Mouse (Mus musculus) midbrain, postnatal 0 days (tissue): ENCODE measurements around the gene Dok1. TPM values are rescaled to one million over a fixed set of nuclear protein-coding genes. Genes with fewer than 3 reads are reported as not detected.

ENCODE experiments used
- ATAC-seq: fragments of 200-750 bp; cut with Nextera tagmentation; 2 replicates; pipeline ENCODE4 v1.8.0; 2017; ENCODE audit warnings: moderate number of reproducible peaks, mild to moderate bottlenecking, moderate TSS enrichment, moderate library complexity; ENCODE audit not compliant: low FRiP score
- DNase-seq: peaks from one replicate; pipeline ENCODE4 v3.0.0-alpha.2; 2015; ENCODE audit warnings: low spot score
- H3K27ac ChIP-seq: fragments of 300-500 bp; sonication (generic); 2 replicates; pipeline ENCODE4 v1.5.1; 2014; ENCODE audit warnings: low read depth, mild to moderate bottlenecking, low read length, mixed read lengths
- H3K27me3 ChIP-seq: fragments of 300-500 bp; sonication (generic); 2 replicates; pipeline ENCODE4 v1.6.1; 2014; ENCODE audit warnings: low read length, control low read depth, mixed read lengths; ENCODE audit not compliant: insufficient read depth
- H3K36me3 ChIP-seq: fragments of 300-500 bp; sonication (generic); 2 replicates; pipeline ENCODE4 v1.6.1; 2014; ENCODE audit warnings: low read length, control low read depth, mixed read lengths; ENCODE audit not compliant: insufficient read depth
- H3K4me1 ChIP-seq: fragments of 300-500 bp; sonication (generic); 2 replicates; pipeline ENCODE4 v1.6.1; 2014; ENCODE audit warnings: mild to moderate bottlenecking, control low read depth, antibody characterized with exemption, low read length, mixed read lengths; ENCODE audit not compliant: insufficient read depth
- H3K4me2 ChIP-seq: fragments of 300-500 bp; sonication (generic); 2 replicates; pipeline ENCODE4 v1.6.1; 2014; ENCODE audit warnings: low read depth, mild to moderate bottlenecking, low read length, mixed read lengths; ENCODE audit not compliant: poor library complexity, severe bottlenecking
- H3K4me3 ChIP-seq: fragments of 300-500 bp; sonication (generic); 2 replicates; pipeline ENCODE4 v1.5.1; 2014; ENCODE audit warnings: low read depth, mild to moderate bottlenecking, low read length, moderate library complexity
- H3K9ac ChIP-seq: fragments of 300-500 bp; sonication (generic); replicated peaks from 2 replicates; pipeline ENCODE4 v1.6.1; 2014; ENCODE audit warnings: mild to moderate bottlenecking, low read length, moderate library complexity, mixed read lengths; ENCODE audit not compliant: poor library complexity, severe bottlenecking
- H3K9me3 ChIP-seq: fragments of 300-500 bp; sonication (generic); 2 replicates; pipeline ENCODE4 v1.6.1; 2016; ENCODE audit warnings: low read length, control low read depth
- CTCF ChIP-seq: IDR thresholded peaks from 2 replicates; pipeline ENCODE4 v1.5.1; 2016; ENCODE audit warnings: antibody characterized with exemption, mild to moderate bottlenecking
- WGBS: fragments of 180-500 bp; shearing (Covaris S2); extraction: QIAGEN DNeasy Blood & Tissue Kit; methylation state at CpG from one replicate; pipeline ENCODE4 v1.1.7; 2014; 5-methylcytosine and 5-hydroxymethylcytosine counted together
- polyA plus RNA-seq: library from polyadenylated mRNA; unstranded; fragments of >200 nt; fragmentation: Nextera tagmentation; extraction: Ambion mirVana; gene quantifications from 2 replicates; pipeline ENCODE4 v1.2.1, GENCODE M21; 2015
- total RNA-seq: library from RNA; depleted of rRNA; stranded (reverse); fragments of >200 nt; gene quantifications from 2 replicates; pipeline ENCODE4 v1.2.3, GENCODE M21; 2014

The Dok1 gene
- total and polyA plus RNA-seq, 2 experiments from 2014 or later, result 1.1 to 3.9 TPM

DNA sequence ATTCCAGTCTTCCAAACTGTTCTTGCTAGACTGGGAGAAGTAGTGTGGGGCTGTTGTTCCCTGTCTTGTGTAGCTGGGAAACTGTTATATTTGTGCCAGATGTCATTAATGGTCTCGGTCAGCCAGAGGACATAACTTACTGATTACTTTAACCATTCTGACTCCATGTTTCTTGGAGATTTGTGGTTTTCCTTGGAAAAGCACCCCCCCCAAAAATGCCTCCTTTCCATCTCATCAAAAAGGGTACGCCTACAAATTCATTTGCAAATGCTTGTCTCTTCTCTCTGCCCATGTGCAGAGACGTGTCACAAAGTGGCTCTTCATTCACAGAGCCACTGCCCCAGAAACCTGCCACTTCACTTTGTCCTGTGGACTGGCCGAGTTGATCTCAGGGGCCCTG lies 8.8 kb downstream of the Dok1 start:
- no peak overlapping the region for H3K9ac ChIP-seq
- DNase-seq, result no peak
- no peaks in the 10 kb centered on the region for H3K9me3 ChIP-seq
- no peak overlapping the region for H3K4me3 ChIP-seq
- H3K27me3 ChIP-seq, result no peaks in the 10 kb centered on the region
- no peak for ATAC-seq
- no peak overlapping the region for H3K27ac ChIP-seq
- no peak overlapping the region for H3K4me2 ChIP-seq
- no peaks in the 10 kb centered on the region for H3K4me1 ChIP-seq
- WGBS, result 73% methylated on average over 4 of the region's 4 CpGs
- TF ChIP-seq CTCF, result no peak
- no peaks in the 10 kb centered on the region for H3K36me3 ChIP-seq

GRCm38 (mm10) chr6:83023786-83024185 lies 9.5 kb downstream of the Dok1 start:
- no peak for TF ChIP-seq CTCF
- Histone ChIP-seq H3K4me1 (no peaks in the 10 kb centered on the region), H3K4me2 (no peak overlapping the region), H3K27me3 (no peaks in the 10 kb centered on the region), H3K36me3 (no peaks in the 10 kb centered on the region), H3K9ac (no peak overlapping the region), H3K9me3 (no peaks in the 10 kb centered on the region), H3K27ac (no peak overlapping the region), H3K4me3 (no peak overlapping the region)
- 97% methylated on average over 2 of the region's 2 CpGs for WGBS
- ATAC-seq, result no peak
- no peak for DNase-seq

GRCm38 (mm10) chr6:83023008-83023407 lies 10.3 kb downstream of the Dok1 start:
- Histone ChIP-seq H3K4me3 (no peak overlapping the region), H3K4me1 (no peaks in the 10 kb centered on the region), H3K4me2 (no peak overlapping the region), H3K36me3 (no peaks in the 10 kb centered on the region), H3K27ac (no peak overlapping the region), H3K9ac (no peak overlapping the region), H3K27me3 (no peaks in the 10 kb centered on the region), H3K9me3 (no peaks in the 10 kb centered on the region)
- no peak for TF ChIP-seq CTCF
- WGBS, result 87% methylated on average over 9 of the region's 9 CpGs
- DNase-seq (no peak), ATAC-seq (no peak)

DNA sequence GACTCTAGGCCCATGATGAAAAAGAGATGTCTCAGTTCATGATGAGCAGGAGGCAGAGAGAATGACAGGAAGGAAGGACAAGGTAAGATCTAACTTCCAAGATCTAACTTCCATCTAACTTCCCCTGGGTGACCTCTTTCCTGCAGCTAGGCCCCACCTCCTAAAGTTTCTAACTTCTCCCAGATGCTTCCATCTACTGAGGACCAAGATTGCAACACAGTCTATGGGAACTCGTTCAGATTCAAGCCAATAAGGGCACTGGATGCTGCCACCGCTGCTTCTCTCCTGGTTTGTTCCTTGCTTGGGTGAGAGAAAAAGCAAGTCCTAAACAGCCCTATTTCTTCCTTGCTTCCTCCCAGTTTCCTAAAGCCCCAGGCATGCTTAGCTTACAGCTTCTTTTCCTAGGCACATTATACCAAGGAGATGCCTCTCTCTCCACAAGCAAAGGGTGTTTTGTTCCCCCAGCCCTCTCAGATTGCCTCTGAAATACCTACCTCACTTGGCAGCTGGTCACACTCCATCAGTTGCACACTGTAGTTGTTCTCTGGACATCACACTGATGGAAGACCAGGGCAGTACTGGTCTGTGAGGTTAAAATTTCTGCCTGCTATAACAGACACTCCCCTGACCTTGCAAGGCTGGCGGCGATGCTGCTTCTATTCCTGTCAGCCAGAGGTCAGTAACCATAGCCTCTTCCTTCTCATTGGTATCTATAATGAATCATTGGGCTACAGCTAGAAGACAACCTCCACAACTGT lies 12.3 kb downstream of the Dok1 start:
- Histone ChIP-seq H3K27ac (no peak overlapping the region), H3K27me3 (no peaks in the 10 kb centered on the region), H3K4me2 (no peak overlapping the region), H3K36me3 (no peaks in the 10 kb centered on the region), H3K4me1 (no peaks in the 10 kb centered on the region), H3K9me3 (no peaks in the 10 kb centered on the region), H3K4me3 (no peak overlapping the region), H3K9ac (no peak overlapping the region)
- ATAC-seq (no peak), DNase-seq (no peak)
- WGBS, result 86% methylated on average over 4 of the region's 4 CpGs
- no peak for TF ChIP-seq CTCF

DNA sequence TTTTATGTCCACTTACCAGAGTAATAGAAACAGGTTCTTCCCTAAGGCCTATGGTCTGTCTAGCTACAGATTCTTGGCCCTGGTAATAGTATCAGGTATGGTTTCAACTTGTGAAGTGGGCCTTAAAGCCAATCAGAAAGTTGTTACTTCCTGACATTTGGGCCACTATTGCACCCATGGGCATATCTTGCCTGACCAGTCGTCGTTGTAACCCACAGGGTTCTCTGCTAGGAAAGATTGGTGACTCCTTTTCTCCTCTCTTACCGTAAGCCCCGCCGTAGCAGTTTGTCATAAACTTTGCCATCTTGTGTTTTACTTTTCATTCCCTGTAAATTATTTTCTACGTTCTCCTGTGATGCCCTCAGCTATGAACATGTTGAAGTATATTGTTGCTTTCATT lies 13.2 kb downstream of the Dok1 start:
- no peaks in the 10 kb centered on the region for H3K4me1 ChIP-seq
- DNase-seq (no peak), ATAC-seq (no peak)
- H3K9me3 ChIP-seq, result no peaks in the 10 kb centered on the region
- no peak for TF ChIP-seq CTCF
- H3K36me3 ChIP-seq, result no peaks in the 10 kb centered on the region
- H3K4me2 ChIP-seq, result no peak overlapping the region
- WGBS, result 89% methylated on average over 6 of the region's 6 CpGs
- H3K9ac ChIP-seq, result no peak overlapping the region
- H3K4me3 ChIP-seq, result no peak overlapping the region
- H3K27me3 ChIP-seq, result no peaks in the 10 kb centered on the region
- H3K27ac ChIP-seq, result no peak overlapping the region

DNA sequence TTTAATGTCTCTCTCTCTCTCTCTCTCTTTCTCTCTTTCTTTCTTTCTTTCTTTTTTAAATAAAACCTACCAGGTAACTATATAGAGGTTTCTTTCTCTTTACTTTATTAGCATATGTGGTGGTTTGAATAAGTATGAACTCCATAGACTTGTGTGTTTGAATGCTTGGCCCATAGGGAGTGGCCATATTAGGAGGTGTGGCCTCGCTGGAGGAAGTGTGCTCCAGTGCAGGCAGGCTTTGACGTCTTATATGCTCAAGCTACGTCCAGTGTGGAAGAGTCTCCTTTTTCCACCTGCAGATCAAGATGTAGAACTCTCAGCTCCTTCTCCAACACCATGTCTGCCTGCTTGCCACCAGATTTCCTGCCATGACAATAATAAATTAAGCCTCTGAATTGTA lies 14.2 kb downstream of the Dok1 start:
- H3K27me3 ChIP-seq, result no peaks in the 10 kb centered on the region
- no peaks in the 10 kb centered on the region for H3K4me1 ChIP-seq
- no peak overlapping the region for H3K4me3 ChIP-seq
- no peak for ATAC-seq
- WGBS, result 71% methylated on average over 3 of the region's 3 CpGs
- no peak overlapping the region for H3K27ac ChIP-seq
- no peak for DNase-seq
- no peak overlapping the region for H3K9ac ChIP-seq
- TF ChIP-seq CTCF, result no peak
- H3K4me2 ChIP-seq, result no peak overlapping the region
- H3K9me3 ChIP-seq, result no peaks in the 10 kb centered on the region
- H3K36me3 ChIP-seq, result no peaks in the 10 kb centered on the region
